Mouse (Mus musculus) midbrain, embryonic 11.5 days (tissue): ENCODE measurements around the gene Trir. TPM values are rescaled to one million over a fixed set of nuclear protein-coding genes. Genes with fewer than 3 reads are reported as not detected.

Experiments used
- ATAC-seq: fragments of 200-750 bp; cut with Nextera tagmentation; 2 replicates; pipeline ENCODE4 v1.8.0; 2017; ENCODE audit warnings: moderate TSS enrichment, moderate library complexity; ENCODE audit not compliant: low FRiP score
- DNase-seq: peaks from one replicate; pipeline ENCODE4 v3.0.0; 2015; ENCODE audit warnings: low spot score; ENCODE audit errors: missing footprints
- H3K27ac ChIP-seq: fragments of 300-500 bp; sonication (generic); 2 replicates; pipeline ENCODE4 v1.5.1; 2014; ENCODE audit warnings: low read depth, low read length
- H3K27me3 ChIP-seq: fragments of 300-500 bp; sonication (generic); 2 replicates; pipeline ENCODE4 v1.6.1; 2014; ENCODE audit warnings: mild to moderate bottlenecking, low read length, moderate library complexity, mixed read lengths; ENCODE audit not compliant: control insufficient read depth, insufficient read depth
- H3K36me3 ChIP-seq: fragments of 300-500 bp; sonication (generic); 2 replicates; pipeline ENCODE4 v1.6.1; 2014; ENCODE audit warnings: mild to moderate bottlenecking, low read length, moderate library complexity, mixed read lengths; ENCODE audit not compliant: control insufficient read depth, insufficient read depth
- H3K4me1 ChIP-seq: fragments of 300-500 bp; sonication (generic); 2 replicates; pipeline ENCODE4 v1.6.1; 2014; ENCODE audit warnings: low read length; ENCODE audit not compliant: control insufficient read depth, insufficient read depth
- H3K4me2 ChIP-seq: fragments of 300-500 bp; sonication (generic); 2 replicates; pipeline ENCODE4 v1.6.1; 2014; ENCODE audit warnings: mild to moderate bottlenecking, moderate library complexity
- H3K4me3 ChIP-seq: fragments of 300-500 bp; sonication (generic); 2 replicates; pipeline ENCODE4 v1.5.1; 2014; ENCODE audit warnings: low read depth, low read length
- H3K9ac ChIP-seq: fragments of 300-500 bp; sonication (generic); 2 replicates; pipeline ENCODE4 v1.6.1; 2014; ENCODE audit warnings: low read length
- H3K9me3 ChIP-seq: fragments of 300-500 bp; sonication (generic); 2 replicates; pipeline ENCODE4 v1.6.1; 2016; ENCODE audit warnings: low read length; ENCODE audit not compliant: control insufficient read depth
- WGBS: fragments of 180-500 bp; shearing (Covaris S2); extraction: QIAGEN DNeasy Blood & Tissue Kit; methylation state at CpG from one replicate; pipeline ENCODE4 v1.1.7; 2014; 5-methylcytosine and 5-hydroxymethylcytosine counted together
- polyA plus RNA-seq: library from polyadenylated mRNA; unstranded; fragments of >200 nt; fragmentation: Nextera tagmentation; extraction: Ambion mirVana; gene quantifications from 2 replicates; pipeline ENCODE4 v1.2.1, GENCODE M21; 2014

Gene Trir
- polyA plus RNA-seq, 1 experiment from 2014 or later: 180 TPM

DNA sequence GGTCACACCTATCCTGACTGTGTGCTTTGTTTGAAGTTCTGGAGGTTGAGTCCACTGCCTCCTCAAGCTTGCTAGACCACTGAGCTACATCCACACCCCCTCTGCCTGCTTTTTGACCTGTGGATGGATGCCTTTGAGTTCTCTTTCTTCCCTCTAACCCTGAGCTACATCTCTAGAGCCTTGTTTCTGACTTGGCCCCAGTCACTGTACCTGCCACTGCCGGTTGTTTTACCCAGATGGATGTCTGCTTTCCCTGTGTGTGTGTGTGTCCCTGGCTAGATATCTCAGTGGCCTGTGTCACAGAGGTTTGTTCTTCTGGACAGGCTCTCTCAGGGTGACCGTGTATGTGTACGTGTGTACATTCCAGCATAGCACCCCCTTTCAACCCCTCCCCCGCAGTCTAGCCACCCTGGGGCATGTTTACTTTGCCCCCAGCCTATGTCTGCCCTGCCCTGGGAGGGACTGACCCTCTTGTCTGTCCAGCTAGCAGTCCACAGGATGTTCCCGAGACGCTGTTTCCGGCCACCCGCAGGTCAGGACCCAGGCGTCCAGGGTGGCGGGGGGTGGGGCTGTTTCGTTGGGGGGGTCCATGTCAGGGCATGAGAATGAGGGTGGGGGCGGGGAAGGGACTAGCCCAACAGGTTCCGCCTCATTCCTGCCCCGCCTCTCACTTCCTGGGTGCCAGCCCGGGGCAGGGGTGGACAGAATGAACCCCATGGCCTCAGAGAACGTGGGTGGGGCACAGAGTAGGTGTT, 42.2 kb upstream of the Trir start:
- peaks cover 17% of the 10 kb centered on the region for H3K27me3 ChIP-seq
- WGBS: 15% methylated on average over 16 of the region's 16 CpGs
- H3K4me3 ChIP-seq: no peak overlapping the region
- H3K27ac ChIP-seq: no peak overlapping the region
- ATAC-seq (no peak), DNase-seq (peak; percentile 64)
- H3K9me3 ChIP-seq: no peaks in the 10 kb centered on the region
- peak overlapping the region; percentile 95 for H3K4me2 ChIP-seq
- no peaks in the 10 kb centered on the region for H3K36me3 ChIP-seq
- H3K9ac ChIP-seq: peak overlapping the region; percentile 64; the same call in 1 of the 2 replicates
- H3K4me1 ChIP-seq: peaks cover 26% of the 10 kb centered on the region

DNA sequence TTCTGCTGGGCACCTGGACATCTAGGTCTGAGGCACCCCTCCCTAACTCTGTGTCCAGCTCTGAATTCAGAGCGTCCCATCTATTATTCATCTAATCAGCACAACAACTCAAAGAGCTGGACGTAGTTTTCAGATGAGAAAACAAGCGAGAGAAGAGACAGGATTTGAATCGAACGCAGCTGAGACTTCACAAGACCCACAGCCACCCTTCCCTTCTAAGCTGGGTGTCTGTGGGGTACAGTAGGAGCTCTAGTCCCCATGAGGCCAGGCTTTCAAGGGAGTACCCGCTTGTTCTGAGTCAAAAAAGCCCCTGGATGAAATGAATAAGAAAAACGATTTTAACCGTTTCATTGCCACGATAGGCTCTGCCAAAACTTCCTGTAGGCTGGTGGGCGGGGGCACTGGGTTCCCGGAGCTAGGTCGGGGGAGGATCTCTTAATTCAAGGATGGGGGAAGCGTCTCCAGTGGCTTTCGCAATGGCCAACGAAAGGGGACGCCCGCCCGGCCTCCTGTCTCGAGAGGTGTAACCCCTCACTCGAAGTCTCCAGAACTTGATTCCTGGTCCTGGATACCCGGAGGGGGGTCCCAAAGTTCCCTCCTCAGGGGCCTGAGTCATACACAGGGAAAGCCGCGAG, 41.5 kb upstream of the Trir start:
- H3K27ac ChIP-seq: no peak overlapping the region
- no peaks in the 10 kb centered on the region for H3K36me3 ChIP-seq
- no peaks in the 10 kb centered on the region for H3K9me3 ChIP-seq
- DNase-seq: peak; percentile 84
- H3K9ac ChIP-seq: peak overlapping the region; percentile 64
- H3K27me3 ChIP-seq: peaks cover 13% of the 10 kb centered on the region
- 0% methylated on average over 23 of the region's 23 CpGs for WGBS
- no peak for ATAC-seq
- peak overlapping the region; percentile 95 for H3K4me2 ChIP-seq
- H3K4me3 ChIP-seq: peak overlapping the region; percentile 44
- peaks cover 22% of the 10 kb centered on the region for H3K4me1 ChIP-seq

DNA sequence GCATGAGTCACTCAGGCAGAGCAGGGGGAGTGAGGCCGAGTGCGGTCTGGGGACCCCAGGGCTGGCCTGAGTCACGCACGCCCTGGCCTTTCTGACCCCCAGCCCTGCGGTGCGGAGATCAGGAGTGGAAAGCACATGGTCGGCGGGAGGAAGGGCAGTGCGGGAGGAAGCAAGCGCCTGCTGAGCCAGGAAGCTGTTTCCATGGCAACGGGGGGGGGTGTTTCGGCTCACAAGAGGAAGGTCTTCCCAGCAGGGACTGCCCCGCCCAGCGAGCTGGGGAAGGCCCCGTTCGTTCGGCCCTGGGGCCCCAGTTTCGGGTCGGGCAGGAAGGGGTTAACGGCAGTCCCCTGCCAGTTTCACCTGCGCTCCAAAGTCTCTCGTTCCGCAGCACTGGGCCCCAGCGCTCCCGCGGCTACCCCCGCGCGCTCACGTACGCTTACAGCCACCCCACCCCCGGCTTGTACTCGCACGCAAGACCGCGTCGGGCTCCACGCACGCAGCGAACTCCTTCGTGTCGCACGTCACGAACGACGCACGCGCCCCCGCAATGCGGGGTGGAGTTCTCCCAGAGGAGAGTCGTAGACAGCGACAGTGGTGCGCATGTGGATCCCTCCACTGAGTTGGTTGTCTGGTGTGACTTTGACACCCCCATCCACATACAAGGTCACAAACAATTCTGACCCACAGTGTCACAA, 40.8 kb upstream of the Trir start:
- under 1% methylated on average over 53 of the region's 53 CpGs for whole genome bisulfite sequencing
- Histone ChIP-seq H3K4me3 (peak overlapping the region; percentile 44), H3K9me3 (no peaks in the 10 kb centered on the region), H3K4me1 (peaks cover 25% of the 10 kb centered on the region), H3K27ac (no peak overlapping the region), H3K36me3 (no peaks in the 10 kb centered on the region), H3K4me2 (peak overlapping the region; percentile 95), H3K27me3 (peaks cover 11% of the 10 kb centered on the region), H3K9ac (peak overlapping the region; percentile 64)
- ATAC-seq: peak; percentile 20
- peak; percentile 97 for DNase-seq

DNA sequence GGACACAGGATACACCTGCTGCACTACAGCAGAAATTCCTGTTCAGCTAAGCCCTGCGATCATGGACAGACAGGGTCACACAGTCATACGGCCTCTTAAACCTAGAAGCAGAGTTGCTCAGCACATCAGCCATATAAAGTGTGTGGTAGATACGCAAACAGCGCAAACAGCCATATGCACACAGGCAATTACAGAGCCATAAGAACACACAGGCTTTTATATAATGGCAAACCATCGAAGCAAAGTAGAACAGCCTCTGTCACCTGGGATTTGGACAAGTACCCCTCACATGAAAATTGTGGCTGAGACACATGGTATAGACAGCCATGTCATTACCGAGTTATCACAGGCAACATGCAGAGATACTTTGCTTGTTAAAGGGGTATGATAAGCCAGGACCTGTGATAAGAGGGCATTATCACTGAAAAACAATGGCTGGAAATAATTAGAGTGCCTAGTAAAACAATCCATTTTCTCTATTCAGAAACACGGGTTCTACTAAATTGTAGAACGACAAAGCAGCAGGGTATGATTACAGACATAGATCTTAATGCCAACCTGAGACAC, 40.2 kb upstream of the Trir start:
- DNase-seq: no peak
- H3K27me3 ChIP-seq: peaks cover 8% of the 10 kb centered on the region
- peak overlapping the region; percentile 95 for H3K4me2 ChIP-seq
- no peaks in the 10 kb centered on the region for H3K9me3 ChIP-seq
- H3K36me3 ChIP-seq: no peaks in the 10 kb centered on the region
- no peak overlapping the region for H3K27ac ChIP-seq
- peak overlapping the region; percentile 44; the same call in 1 of the 2 replicates for H3K4me3 ChIP-seq
- no peak overlapping the region; the same call in 1 of the 2 replicates for H3K9ac ChIP-seq
- WGBS: 44% methylated on average over 8 of the region's 8 CpGs
- peaks cover 25% of the 10 kb centered on the region for H3K4me1 ChIP-seq
- no peak for ATAC-seq

DNA sequence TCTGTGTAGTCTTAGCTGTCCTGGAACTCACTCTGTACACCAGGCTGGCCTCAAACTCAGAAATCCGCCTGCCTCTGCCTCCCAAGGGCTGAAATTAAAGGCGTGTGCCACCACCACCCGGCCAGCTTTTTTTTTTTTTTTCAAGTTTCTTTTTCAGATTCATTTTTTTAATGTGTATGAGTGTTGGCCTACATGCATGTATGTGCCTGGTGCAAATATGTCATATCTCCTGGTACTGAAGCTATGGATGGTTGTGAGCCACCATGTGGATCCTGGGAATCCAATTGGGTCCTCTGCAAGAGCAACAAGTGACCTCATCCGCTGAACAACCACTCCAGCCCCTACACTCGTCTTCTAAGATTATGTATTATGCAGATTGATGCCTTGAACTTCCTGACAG, 39.2 kb upstream of the Trir start:
- H3K9me3 ChIP-seq: no peaks in the 10 kb centered on the region
- 81% methylated on average over 5 of the region's 5 CpGs for WGBS
- H3K27me3 ChIP-seq: peaks cover 8% of the 10 kb centered on the region
- peaks cover 25% of the 10 kb centered on the region for H3K4me1 ChIP-seq
- ATAC-seq (no peak), DNase-seq (peak; percentile 61)
- no peak overlapping the region for H3K27ac ChIP-seq
- H3K4me2 ChIP-seq: no peak overlapping the region
- H3K9ac ChIP-seq: no peak overlapping the region
- no peaks in the 10 kb centered on the region for H3K36me3 ChIP-seq
- no peak overlapping the region for H3K4me3 ChIP-seq

DNA sequence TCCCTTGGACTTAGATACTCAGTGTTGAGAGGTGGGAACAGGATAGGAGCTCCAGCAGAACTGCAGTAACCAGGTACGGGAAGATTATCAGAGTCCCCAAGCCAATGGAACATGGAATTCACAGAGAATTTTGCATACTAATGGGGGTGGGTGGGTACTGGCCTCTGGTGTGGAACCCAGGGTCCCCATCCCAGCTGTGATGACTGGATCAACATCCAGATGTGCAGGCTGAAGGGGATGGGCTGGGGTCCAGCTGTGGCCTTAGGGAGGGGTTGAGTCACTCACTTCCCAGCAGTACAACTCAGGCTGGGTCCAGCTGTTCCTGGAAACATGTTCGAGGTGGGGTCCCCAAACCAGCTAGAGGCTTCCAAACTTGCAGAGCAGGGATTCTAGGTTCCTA, 38.7 kb upstream of the Trir start:
- DNase-seq (peak; percentile 65), ATAC-seq (no peak)
- no peak overlapping the region for H3K4me2 ChIP-seq
- WGBS: 86% methylated on average over 2 of the region's 2 CpGs
- no peaks in the 10 kb centered on the region for H3K36me3 ChIP-seq
- no peaks in the 10 kb centered on the region for H3K9me3 ChIP-seq
- peaks cover 25% of the 10 kb centered on the region for H3K4me1 ChIP-seq
- H3K4me3 ChIP-seq: no peak overlapping the region
- no peak overlapping the region for H3K27ac ChIP-seq
- H3K27me3 ChIP-seq: peaks cover 8% of the 10 kb centered on the region
- H3K9ac ChIP-seq: no peak overlapping the region

DNA sequence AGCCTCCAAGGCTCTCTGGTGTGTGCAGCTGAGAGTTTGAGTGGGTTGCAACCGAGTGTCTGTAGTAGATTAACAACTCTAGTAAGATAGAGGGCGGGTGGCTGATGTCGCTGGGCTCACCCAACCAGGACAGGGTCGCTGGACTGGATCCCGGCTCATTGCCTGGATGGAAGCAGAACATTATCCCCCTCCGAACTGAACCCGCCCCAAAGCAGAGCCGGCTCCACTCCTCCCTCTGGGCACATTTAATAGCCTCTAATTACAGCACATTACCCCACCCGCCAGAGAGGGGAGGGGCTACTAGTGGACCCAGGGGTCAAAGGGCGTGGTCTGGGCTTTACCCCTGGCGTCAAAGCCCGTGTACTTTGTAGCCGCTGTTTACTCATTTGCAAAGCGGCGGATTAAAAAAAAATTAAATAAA, 37.3 kb upstream of the Trir start:
- H3K9ac ChIP-seq: 0 out of 2 replicates have a peak overlapping the region, but pooled peaks have one; percentile 9
- no peak overlapping the region for H3K27ac ChIP-seq
- 16% methylated on average over 15 of the region's 15 CpGs for WGBS
- DNase-seq (peak; percentile 85), ATAC-seq (no peak)
- no peaks in the 10 kb centered on the region for H3K36me3 ChIP-seq
- no peaks in the 10 kb centered on the region for H3K9me3 ChIP-seq
- peaks cover 25% of the 10 kb centered on the region for H3K4me1 ChIP-seq
- no peak overlapping the region; the same call in 1 of the 2 replicates for H3K4me3 ChIP-seq
- H3K27me3 ChIP-seq: peaks cover 8% of the 10 kb centered on the region
- H3K4me2 ChIP-seq: peak overlapping the region; percentile 97; the same call in 1 of the 2 replicates

DNA sequence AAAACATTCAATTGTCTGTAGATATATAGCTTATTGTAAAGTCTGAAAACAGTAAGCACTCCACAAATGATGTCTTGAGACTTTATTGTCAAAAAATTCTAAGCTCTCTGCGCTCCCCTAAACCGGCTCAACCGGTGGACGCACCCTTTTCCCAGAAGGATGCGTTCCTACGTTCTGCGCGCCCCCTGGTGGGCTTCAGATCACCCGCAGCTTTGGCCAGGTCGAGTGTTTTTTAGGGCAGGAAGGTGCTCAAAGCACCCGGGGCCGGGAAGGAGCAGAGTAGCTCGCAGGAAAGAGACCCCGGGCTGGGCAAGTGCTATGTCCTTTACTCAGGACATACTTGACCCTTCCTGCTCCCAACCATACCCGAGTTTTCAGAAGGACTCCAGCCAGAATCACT, 36.8 kb upstream of the Trir start:
- Histone ChIP-seq H3K27ac (no peak overlapping the region), H3K9me3 (no peaks in the 10 kb centered on the region), H3K4me2 (peak overlapping the region; percentile 97), H3K4me1 (peaks cover 22% of the 10 kb centered on the region), H3K9ac (peak overlapping the region; percentile 66), H3K27me3 (peaks cover 8% of the 10 kb centered on the region), H3K4me3 (peak overlapping the region; percentile 51), H3K36me3 (no peaks in the 10 kb centered on the region)
- DNase-seq (peak; percentile 98), ATAC-seq (peak; percentile 70)
- WGBS: under 1% methylated on average over 15 of the region's 15 CpGs
